Mouse (Mus musculus): ENCODE measurements at regions not wholly inside any gene's neighbourhood (a gene's known extent, or its start where the extent isn't known, plus 50 kb on each side); places are given as distances from the start of the nearest gene placed in this dataset.

- no peak for TF ChIP-seq GATA1 (IDR thresholded peaks at IDR 0.05; ENCODE audit: borderline replicate concordance, low read length)
- no peak for TF ChIP-seq FLI1 (IDR thresholded peaks at IDR 0.05; ENCODE audit: low read length)
These were observed 139.5 kb downstream of the Psat1 start for GRCm38 (mm10) chr19:15807681-15808080.

Measured in megakaryocyte, embryonic 14.5 days (primary cell).